Mouse (Mus musculus): ENCODE measurements around the gene Dstyk.

- TF ChIP-seq CTCF (IDR thresholded peaks at IDR 0.05; ENCODE audit: extremely low read depth, insufficient read length, insufficient replicate concordance, low read depth, low read length) = no peak
- no peak for TF ChIP-seq POLR2A (IDR thresholded peaks at IDR 0.05; ENCODE audit: low read depth, low read length)
These were observed 42.5 kb upstream of the Dstyk start for GRCm38 (mm10) chr1:132374873-132375244.

Data from small intestine, adult 2 months (tissue).